Mouse (Mus musculus) heart, embryonic 14.5 days (tissue): Measurements from ENCODE around the gene Oat. TPM values are rescaled to one million over a fixed set of nuclear protein-coding genes. Genes with fewer than 3 reads are reported as not detected.

Experiments used
- ATAC-seq: fragments of 200-750 bp; cut with Nextera tagmentation; 2 replicates; pipeline ENCODE4 v1.8.0; 2017; ENCODE audit warnings: low read depth, moderate TSS enrichment; ENCODE audit not compliant: insufficient number of reproducible peaks, insufficient read depth, low FRiP score
- H3K27ac ChIP-seq, 2 experiments: fragments of 200-500 bp in 1 of 2; fragments of 300-500 bp in 1 of 2; sonication (generic) in 1 of 2; replicated peaks in 1 of 2; 2 replicates each; pipeline ENCODE4 v1.5.1; 2012 to 2014; ENCODE audit warnings: low read depth in 2 of 2, low read length in 2 of 2, control low read depth in 1 of 2, mild to moderate bottlenecking in 1 of 2, mixed read lengths in 1 of 2; ENCODE audit not compliant: control insufficient read depth in 1 of 2, insufficient read depth in 1 of 2
- H3K27me3 ChIP-seq: fragments of 300-500 bp; sonication (generic); 2 replicates; pipeline ENCODE4 v1.6.1; 2014; ENCODE audit warnings: mild to moderate bottlenecking, low read length, control low read depth; ENCODE audit not compliant: control insufficient read depth, insufficient read depth
- H3K36me3 ChIP-seq: fragments of 300-500 bp; sonication (generic); 2 replicates; pipeline ENCODE4 v1.6.1; 2014; ENCODE audit warnings: mild to moderate bottlenecking, control low read depth, low read length, mixed read lengths; ENCODE audit not compliant: control insufficient read depth, insufficient read depth
- H3K4me1 ChIP-seq, 2 experiments: fragments of 200-500 bp in 1 of 2; fragments of 300-500 bp in 1 of 2; sonication (generic) in 1 of 2; 2 replicates each; pipeline ENCODE4 v1.6.1; 2012 to 2014; ENCODE audit warnings: low read length in 2 of 2, control low read depth in 1 of 2, mixed read lengths in 1 of 2; ENCODE audit not compliant: control insufficient read depth in 2 of 2, insufficient read depth in 2 of 2
- H3K4me2 ChIP-seq: fragments of 300-500 bp; sonication (generic); 2 replicates; pipeline ENCODE4 v1.6.1; 2014; ENCODE audit warnings: mild to moderate bottlenecking, low read length
- H3K4me3 ChIP-seq, 2 experiments: fragments of 200-500 bp in 1 of 2; fragments of 300-500 bp in 1 of 2; sonication (generic) in 1 of 2; 2 replicates each; pipeline ENCODE4 v1.5.1; 2012 to 2014; ENCODE audit warnings: low read length in 2 of 2, mild to moderate bottlenecking in 2 of 2, control low read depth in 1 of 2, low read depth in 1 of 2, moderate library complexity in 1 of 2; ENCODE audit not compliant: control insufficient read depth in 1 of 2, insufficient read depth in 1 of 2
- H3K9ac ChIP-seq: fragments of 300-500 bp; sonication (generic); 2 replicates; pipeline ENCODE4 v1.6.1; 2014; ENCODE audit warnings: mild to moderate bottlenecking, low read length
- H3K9me3 ChIP-seq: fragments of 300-500 bp; sonication (generic); 2 replicates; pipeline ENCODE4 v1.6.1; 2016; ENCODE audit warnings: low read length, control low read depth; ENCODE audit not compliant: control insufficient read depth
- WGBS: fragments of 180-500 bp; shearing (Covaris S2); extraction: QIAGEN DNeasy Blood & Tissue Kit; methylation state at CpG from one replicate; pipeline ENCODE4 v1.1.7; 2014; 5-methylcytosine and 5-hydroxymethylcytosine counted together
- polyA plus RNA-seq: library from polyadenylated mRNA; unstranded; fragments of >200 nt; fragmentation: Nextera tagmentation; extraction: Ambion mirVana; gene quantifications from 2 replicates; pipeline ENCODE4 v1.2.1, GENCODE M21; 2014

Gene Oat
- polyA plus RNA-seq, 1 experiment from 2014 or later, result 202 TPM

- no peaks in the 10 kb centered on the region for H3K9me3 ChIP-seq
- 0 out of 4 replicates have a peak overlapping the region, but pooled peaks of 1 of the 2 experiments have one; percentile 34 for H3K27ac ChIP-seq
- peaks cover 18% of the 10 kb centered on the region for H3K36me3 ChIP-seq
- H3K9ac ChIP-seq, result no peak overlapping the region
- H3K27me3 ChIP-seq, result no peaks in the 10 kb centered on the region
- WGBS, result 71% methylated on average over 6 of the region's 6 CpGs
- no peak overlapping the region for H3K4me3 ChIP-seq
- H3K4me2 ChIP-seq, result no peak overlapping the region
- ATAC-seq, result no peak
- peaks cover 11 to 46% of the 10 kb centered on the region in 2 experiments for H3K4me1 ChIP-seq
Measured at GRCm38 (mm10) chr7:132573205-132573604, 3.0 kb downstream of the Oat start.

GRCm38 (mm10) chr7:132572738-132573137 is 3.5 kb downstream of the Oat start:
- Histone ChIP-seq H3K27me3 (no peaks in the 10 kb centered on the region), H3K36me3 (peaks cover 23% of the 10 kb centered on the region), H3K4me3 (no peak overlapping the region), H3K9ac (no peak overlapping the region), H3K4me1 (peaks cover 11 to 46% of the 10 kb centered on the region in 2 experiments), H3K9me3 (no peaks in the 10 kb centered on the region), H3K27ac (peak overlapping the region in 1 of 2 experiments; percentile 34; a peak in 1 of 4 replicates), H3K4me2 (0 out of 2 replicates have a peak overlapping the region, but pooled peaks have one; percentile 16)
- no peak for ATAC-seq
- 65% methylated on average over 3 of the region's 3 CpGs for WGBS

DNA sequence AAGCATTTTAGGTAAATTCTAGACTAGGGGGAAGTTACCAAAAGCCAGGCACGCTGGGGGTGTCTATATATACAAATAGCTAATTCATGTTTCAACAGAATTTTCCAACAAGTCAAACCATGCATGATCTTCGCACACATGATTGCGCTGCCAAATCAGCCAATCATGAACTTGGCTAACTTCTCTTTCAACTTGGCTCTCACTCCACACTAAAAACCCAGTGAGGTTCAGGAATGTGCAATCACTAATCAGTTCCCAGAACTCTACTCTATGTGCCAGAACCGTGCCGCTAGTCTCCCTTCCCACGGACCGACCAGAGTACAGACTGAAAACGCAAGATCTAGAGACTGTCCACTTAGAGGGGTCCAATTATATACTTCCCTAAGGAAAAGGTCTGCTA is 4.7 kb downstream of the Oat start:
- no peaks in the 10 kb centered on the region for H3K9me3 ChIP-seq
- peak overlapping the region; percentile 29 for H3K4me2 ChIP-seq
- WGBS, result 62% methylated on average over 8 of the region's 8 CpGs
- peaks cover 11 to 41% of the 10 kb centered on the region in 2 experiments for H3K4me1 ChIP-seq
- no peak overlapping the region for H3K4me3 ChIP-seq
- ATAC-seq, result no peak
- peaks cover 36% of the 10 kb centered on the region for H3K36me3 ChIP-seq
- no peaks in the 10 kb centered on the region for H3K27me3 ChIP-seq
- peak overlapping the region; percentile 30; the same call in 1 of the 2 replicates for H3K9ac ChIP-seq
- H3K27ac ChIP-seq, result peak overlapping the region in 1 of 2 experiments; percentile 33; a peak in 2 of 4 replicates

DNA sequence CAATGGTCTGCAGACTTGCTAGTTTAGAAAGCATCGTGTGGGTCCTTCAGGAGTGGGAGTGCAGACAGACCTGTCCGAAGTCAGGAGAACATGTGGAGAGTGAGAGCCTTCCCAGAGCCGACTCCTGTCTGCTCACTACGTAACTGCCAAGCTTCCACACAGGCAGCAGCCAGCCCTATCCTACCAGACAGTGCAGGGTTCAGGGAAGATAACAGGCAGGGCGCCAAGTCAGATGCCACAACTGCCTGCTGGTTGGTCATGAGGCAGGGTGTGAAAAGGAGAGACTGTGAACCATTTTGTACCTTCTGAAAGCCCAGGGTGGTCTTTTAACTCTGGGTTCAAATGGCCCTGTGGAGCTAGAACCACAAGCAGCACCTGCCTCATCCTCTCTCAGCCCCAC is 6.1 kb downstream of the Oat start:
- Histone ChIP-seq H3K9me3 (no peaks in the 10 kb centered on the region), H3K36me3 (peaks cover 45% of the 10 kb centered on the region), H3K4me3 (no peak overlapping the region), H3K4me2 (peak overlapping the region; percentile 23), H3K4me1 (peaks cover 13 to 36% of the 10 kb centered on the region in 2 experiments), H3K27ac (peak overlapping the region; percentile 61 to 70), H3K27me3 (no peaks in the 10 kb centered on the region), H3K9ac (no peak overlapping the region)
- 29% methylated on average over 5 of the region's 5 CpGs for WGBS
- peak; percentile 77 for ATAC-seq

- no peak for ATAC-seq
- H3K36me3 ChIP-seq, result peaks cover 58% of the 10 kb centered on the region
- no peak overlapping the region for H3K27ac ChIP-seq
- H3K4me3 ChIP-seq, result no peak overlapping the region
- H3K9me3 ChIP-seq, result no peaks in the 10 kb centered on the region
- H3K4me1 ChIP-seq, result peaks cover 13 to 36% of the 10 kb centered on the region in 2 experiments
- no peak overlapping the region for H3K4me2 ChIP-seq
- no peak overlapping the region for H3K9ac ChIP-seq
- H3K27me3 ChIP-seq, result no peaks in the 10 kb centered on the region
- 90% methylated on average over 6 of the region's 6 CpGs for WGBS
Measured at GRCm38 (mm10) chr7:132568817-132569216, 7.4 kb downstream of the Oat start.

- Histone ChIP-seq H3K27ac (no peak overlapping the region), H3K36me3 (peaks cover 88% of the 10 kb centered on the region), H3K27me3 (no peaks in the 10 kb centered on the region), H3K9ac (no peak overlapping the region), H3K4me3 (no peak overlapping the region), H3K9me3 (no peaks in the 10 kb centered on the region), H3K4me1 (peaks cover 10 to 15% of the 10 kb centered on the region in 2 experiments), H3K4me2 (no peak overlapping the region)
- WGBS, result 13% methylated on average over 1 of the region's 1 CpGs
- no peak for ATAC-seq
Measured at GRCm38 (mm10) chr7:132565831-132566230, 10.4 kb downstream of the Oat start.

- no peak overlapping the region for H3K4me3 ChIP-seq
Measured at GRCm38 (mm10) chr7:132559138-132559766, 16.9 kb downstream of the Oat start.

More at GRCm38 (mm10) chr7:132559138-132559766, 16.9 kb downstream of the Oat start:
- Histone ChIP-seq H3K9ac (no peak overlapping the region), H3K4me2 (no peak overlapping the region), H3K36me3 (peaks cover 79% of the 10 kb centered on the region), H3K27ac (no peak overlapping the region), H3K4me1 (peaks cover 0 to 3% of the 10 kb centered on the region in 2 experiments; a peak in 1 of 4 replicates), H3K27me3 (no peaks in the 10 kb centered on the region), H3K9me3 (no peaks in the 10 kb centered on the region)
- ATAC-seq, result no peak
- 46% methylated on average over 3 of the region's 3 CpGs for WGBS
